Mouse (Mus musculus): ENCODE results near the gene Ptpn6. TPM values are rescaled to one million over a fixed set of nuclear protein-coding genes. Genes with fewer than 3 reads are reported as not detected.

The Ptpn6 gene
- polyA plus RNA-seq (2015; fragmentation: Nextera tagmentation; extraction: Ambion mirVana): 13.0 and 13.6 TPM in 2 replicates

- H3K9me3 ChIP-seq (replicated peaks; ENCODE audit: low read length): no peaks in the 10 kb centered on the region
- H3K36me3 ChIP-seq (ENCODE audit: insufficient read depth, low read length): peaks cover 8% of the 10 kb centered on the region; the same call in 1 of the 2 replicates
- H3K9ac ChIP-seq (ENCODE audit: low read depth, low read length): peak within 1 kb of the TSS; percentile 38; the same call in 1 of the 2 replicates
- H3K27me3 ChIP-seq (ENCODE audit: insufficient read depth, low read length): no peaks in the 10 kb centered on the region
- DNase-seq (ENCODE audit: low spot score) (peak; percentile 86), ATAC-seq (replicated peaks; ENCODE audit: low FRiP score, low read depth) (peak; percentile 77)
- WGBS: 22% methylated on average over 15 of the region's 15 CpGs
- H3K4me2 ChIP-seq (ENCODE audit: low read length): peak within 1 kb of the TSS; percentile 28
- peak within 1 kb of the TSS; percentile 15; the same call in 1 of the 2 replicates for H3K4me3 ChIP-seq (replicated peaks; ENCODE audit: low read depth, low read length)
- H3K4me1 ChIP-seq (replicated peaks; ENCODE audit: insufficient read depth, low read length): 0 out of 2 replicates have a peak, but pooled peaks cover 8% of the 10 kb centered on the region
- TF ChIP-seq CTCF (IDR thresholded peaks at IDR 0.05; ENCODE audit: low read depth): peak; percentile 17; the same call in 1 of the 2 replicates
- H3K27ac ChIP-seq: peak within 1 kb of the TSS; percentile 68
Observed at GRCm38 (mm10) chr6:124738511-124739023, at the start of gene Ptpn6. Ptpn6 (minus strand) TSS chr6:124738714.

GRCm38 (mm10) chr6:124787722-124788121 lies 49.2 kb upstream of the Ptpn6 start:
- no peak overlapping the region for H3K4me3 ChIP-seq (replicated peaks; ENCODE audit: low read depth, low read length)
- no peaks in the 10 kb centered on the region for H3K36me3 ChIP-seq (ENCODE audit: insufficient read depth, low read length)
- H3K27ac ChIP-seq: no peak overlapping the region
- H3K9me3 ChIP-seq (replicated peaks; ENCODE audit: low read length): no peaks in the 10 kb centered on the region
- no peaks in the 10 kb centered on the region for H3K4me1 ChIP-seq (replicated peaks; ENCODE audit: insufficient read depth, low read length)
- DNase-seq (ENCODE audit: low spot score) (no peak), ATAC-seq (replicated peaks; ENCODE audit: low FRiP score, low read depth) (no peak)
- 73% methylated on average over 10 of the region's 10 CpGs for WGBS
- no peaks in the 10 kb centered on the region for H3K27me3 ChIP-seq (ENCODE audit: insufficient read depth, low read length)
- no peak overlapping the region for H3K4me2 ChIP-seq (ENCODE audit: low read length)
- no peak overlapping the region for H3K9ac ChIP-seq (ENCODE audit: low read depth, low read length)
- no peak for TF ChIP-seq CTCF (IDR thresholded peaks at IDR 0.05; ENCODE audit: low read depth)

- H3K4me2 ChIP-seq (ENCODE audit: low read length): no peak overlapping the region
- H3K4me3 ChIP-seq (replicated peaks; ENCODE audit: low read depth, low read length): no peak overlapping the region
- TF ChIP-seq CTCF (IDR thresholded peaks at IDR 0.05; ENCODE audit: low read depth): no peak
- no peak overlapping the region for H3K27ac ChIP-seq
- H3K27me3 ChIP-seq (ENCODE audit: insufficient read depth, low read length): no peaks in the 10 kb centered on the region
- H3K9me3 ChIP-seq (replicated peaks; ENCODE audit: low read length): no peaks in the 10 kb centered on the region
- 38% methylated on average over 8 of the region's 8 CpGs for WGBS
- no peaks in the 10 kb centered on the region for H3K4me1 ChIP-seq (replicated peaks; ENCODE audit: insufficient read depth, low read length)
- ATAC-seq (replicated peaks; ENCODE audit: low FRiP score, low read depth): 0 out of 2 replicates have a peak, but pooled peaks have one; percentile 41
- peak; percentile 44 for DNase-seq (ENCODE audit: low spot score)
- no peak overlapping the region for H3K9ac ChIP-seq (ENCODE audit: low read depth, low read length)
- H3K36me3 ChIP-seq (ENCODE audit: insufficient read depth, low read length): no peaks in the 10 kb centered on the region
Observed at GRCm38 (mm10) chr6:124786756-124787420, 48.4 kb upstream of the Ptpn6 start.

DNA sequence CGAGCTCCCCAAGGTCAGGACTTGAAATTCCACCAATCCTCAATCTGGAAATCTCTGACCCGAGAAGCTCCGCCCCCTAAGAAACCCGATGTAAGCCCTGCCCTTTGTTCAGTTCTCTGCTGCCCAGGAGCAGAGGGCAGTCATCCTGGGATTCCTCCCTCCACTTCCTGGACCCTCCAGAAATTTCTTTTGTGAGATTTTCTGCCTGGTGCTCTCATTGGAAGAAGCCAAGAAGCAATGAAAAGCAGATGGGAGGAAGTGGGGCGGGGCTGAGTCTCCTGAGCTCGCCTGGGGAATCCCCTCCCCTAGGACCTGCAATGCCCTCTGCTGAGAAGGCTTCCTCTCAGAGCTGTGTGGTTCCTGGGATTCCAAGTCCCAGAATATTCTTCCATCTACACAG lies 43.9 kb upstream of the Ptpn6 start:
- DNase-seq (ENCODE audit: low spot score): peak; percentile 64
- 27% methylated on average over 6 of the region's 6 CpGs for WGBS
- H3K36me3 ChIP-seq (ENCODE audit: insufficient read depth, low read length): no peaks in the 10 kb centered on the region
- no peak overlapping the region for H3K27ac ChIP-seq
- H3K27me3 ChIP-seq (ENCODE audit: insufficient read depth, low read length): no peaks in the 10 kb centered on the region
- ATAC-seq (replicated peaks; ENCODE audit: low FRiP score, low read depth): peak; percentile 41
- H3K4me3 ChIP-seq (replicated peaks; ENCODE audit: low read depth, low read length): peak overlapping the region; percentile 14; the same call in 1 of the 2 replicates
- peak overlapping the region; percentile 39 for H3K4me2 ChIP-seq (ENCODE audit: low read length)
- no peaks in the 10 kb centered on the region for H3K4me1 ChIP-seq (replicated peaks; ENCODE audit: insufficient read depth, low read length)
- H3K9ac ChIP-seq (ENCODE audit: low read depth, low read length): 0 out of 2 replicates have a peak overlapping the region, but pooled peaks have one; percentile 24
- no peak for TF ChIP-seq CTCF (IDR thresholded peaks at IDR 0.05; ENCODE audit: low read depth)
- H3K9me3 ChIP-seq (replicated peaks; ENCODE audit: low read length): no peaks in the 10 kb centered on the region

- H3K36me3 ChIP-seq (ENCODE audit: insufficient read depth, low read length): no peaks in the 10 kb centered on the region
- H3K27me3 ChIP-seq (ENCODE audit: insufficient read depth, low read length): no peaks in the 10 kb centered on the region
- no peak for TF ChIP-seq CTCF (IDR thresholded peaks at IDR 0.05; ENCODE audit: low read depth)
- DNase-seq (ENCODE audit: low spot score) (no peak), ATAC-seq (replicated peaks; ENCODE audit: low FRiP score, low read depth) (no peak)
- no peak overlapping the region for H3K27ac ChIP-seq
- H3K4me3 ChIP-seq (replicated peaks; ENCODE audit: low read depth, low read length): no peak overlapping the region
- no peak overlapping the region for H3K4me2 ChIP-seq (ENCODE audit: low read length)
- no peaks in the 10 kb centered on the region for H3K4me1 ChIP-seq (replicated peaks; ENCODE audit: insufficient read depth, low read length)
- WGBS: 87% methylated on average over 7 of the region's 7 CpGs
- no peaks in the 10 kb centered on the region for H3K9me3 ChIP-seq (replicated peaks; ENCODE audit: low read length)
- H3K9ac ChIP-seq (ENCODE audit: low read depth, low read length): no peak overlapping the region
Observed at GRCm38 (mm10) chr6:124780917-124781316, 42.4 kb upstream of the Ptpn6 start.

DNA sequence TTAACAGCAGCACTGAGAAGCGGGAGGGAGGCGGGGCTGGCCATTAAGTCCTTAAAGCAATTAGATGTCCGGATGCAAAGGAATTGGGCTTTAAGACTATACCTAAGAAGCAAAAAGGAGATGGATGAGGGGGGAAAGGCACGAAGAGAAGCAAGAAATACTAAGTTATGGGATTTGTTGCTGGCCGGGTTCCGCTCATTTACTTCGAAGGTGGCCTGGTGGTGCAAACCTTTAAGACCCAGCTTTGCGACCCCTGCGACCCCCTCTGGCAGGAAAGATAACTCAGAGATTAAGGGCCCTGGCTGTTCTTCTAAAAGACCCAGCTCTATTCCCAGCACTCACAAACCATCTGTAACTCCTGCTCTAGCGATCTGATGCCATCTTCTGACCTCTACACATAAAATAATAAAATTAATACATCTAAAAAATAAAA lies 41.5 kb upstream of the Ptpn6 start:
- WGBS: 2% methylated on average over 10 of the region's 10 CpGs
- Histone ChIP-seq H3K27me3 (ENCODE audit: insufficient read depth, low read length) (no peaks in the 10 kb centered on the region), H3K9me3 (replicated peaks; ENCODE audit: low read length) (no peaks in the 10 kb centered on the region), H3K4me1 (replicated peaks; ENCODE audit: insufficient read depth, low read length) (no peaks in the 10 kb centered on the region), H3K36me3 (ENCODE audit: insufficient read depth, low read length) (no peaks in the 10 kb centered on the region), H3K27ac (no peak overlapping the region), H3K4me3 (replicated peaks; ENCODE audit: low read depth, low read length) (peak overlapping the region; percentile 26), H3K4me2 (ENCODE audit: low read length) (peak overlapping the region; percentile 60), H3K9ac (ENCODE audit: low read depth, low read length) (no peak overlapping the region)
- ATAC-seq (replicated peaks; ENCODE audit: low FRiP score, low read depth): no peak
- TF ChIP-seq CTCF (IDR thresholded peaks at IDR 0.05; ENCODE audit: low read depth): peak; percentile 30; the same call in 1 of the 2 replicates
- DNase-seq (ENCODE audit: low spot score): peak; percentile 87
